Mouse (Mus musculus): Measurements from ENCODE around the gene Sesn2. TPM values are rescaled to one million over a fixed set of nuclear protein-coding genes. Genes with fewer than 3 reads are reported as not detected.
A peak's percentile ranks its signal among the peaks of the same experiment; 100 is the strongest.

The Sesn2 gene
- polyA plus RNA-seq, 1 experiment from 2014 or later, result 10.6 TPM

GRCm38 (mm10) chr4:132530033-132530804 lies 19.9 kb upstream of the Sesn2 start:
- Histone ChIP-seq H3K27ac (peak overlapping the region; percentile 99), H3K4me1 (peaks cover 77% of the 10 kb centered on the region), H3K9me3 (replicated peaks) (no peaks in the 10 kb centered on the region), H3K9ac (peak overlapping the region; percentile 97), H3K4me3 (peak overlapping the region; percentile 97), H3K36me3 (peaks cover 40% of the 10 kb centered on the region), H3K4me2 (peak overlapping the region; percentile 88), H3K27me3 (replicated peaks) (no peaks in the 10 kb centered on the region)
- 27% methylated on average over 20 of the region's 20 CpGs for WGBS (ENCODE audit: insufficient replicate concordance)
- ATAC-seq, result peak; percentile 86

- H3K4me3 ChIP-seq, result 0 out of 2 replicates have a peak overlapping the region, but pooled peaks have one; percentile 23
- H3K36me3 ChIP-seq, result peaks cover 40% of the 10 kb centered on the region
- peak overlapping the region; percentile 88 for H3K4me2 ChIP-seq
- ATAC-seq, result no peak
- peak overlapping the region; percentile 97 for H3K9ac ChIP-seq
- no peaks in the 10 kb centered on the region for H3K27me3 ChIP-seq (replicated peaks)
- peaks cover 78% of the 10 kb centered on the region for H3K4me1 ChIP-seq
- WGBS (ENCODE audit: insufficient replicate concordance), result 24% methylated on average over 4 of the region's 4 CpGs
- H3K9me3 ChIP-seq (replicated peaks), result no peaks in the 10 kb centered on the region
- peak overlapping the region; percentile 99 for H3K27ac ChIP-seq
Measured at GRCm38 (mm10) chr4:132529344-132529743, 19.0 kb upstream of the Sesn2 start.

DNA sequence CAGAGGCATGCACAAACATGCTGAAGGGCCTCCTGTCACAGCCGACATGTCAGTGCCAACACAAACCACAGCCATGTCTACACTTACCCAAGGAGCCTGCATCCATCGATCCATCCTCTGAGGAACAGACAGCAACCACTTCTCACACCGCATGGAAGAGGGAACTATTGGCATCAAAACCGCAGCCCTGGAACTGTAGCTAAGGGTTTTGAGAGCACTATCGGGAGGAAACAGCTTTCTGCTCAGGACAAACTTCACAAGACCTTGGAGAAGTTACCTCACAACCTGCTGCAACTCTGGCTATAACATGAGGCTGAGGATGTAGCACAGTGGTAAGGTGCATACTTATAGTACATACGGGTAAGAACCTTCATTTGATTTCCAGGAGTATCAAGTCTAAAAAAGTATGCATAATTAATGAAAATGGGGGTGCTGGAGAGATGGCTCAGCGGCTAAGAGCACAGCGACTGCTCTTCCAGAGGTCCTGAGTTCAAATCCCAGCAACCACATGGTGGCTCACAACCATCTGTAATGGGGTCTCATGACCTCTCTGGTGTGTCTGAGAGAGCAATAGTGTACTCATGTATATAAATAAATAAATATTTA lies 17.7 kb upstream of the Sesn2 start:
- Histone ChIP-seq H3K4me1 (peaks cover 81% of the 10 kb centered on the region), H3K36me3 (peaks cover 40% of the 10 kb centered on the region), H3K27me3 (replicated peaks) (no peaks in the 10 kb centered on the region), H3K27ac (peak overlapping the region; percentile 67), H3K4me2 (no peak overlapping the region), H3K4me3 (no peak overlapping the region), H3K9me3 (replicated peaks) (no peaks in the 10 kb centered on the region), H3K9ac (no peak overlapping the region)
- ATAC-seq, result no peak
- 64% methylated on average over 8 of the region's 8 CpGs for WGBS (ENCODE audit: insufficient replicate concordance)

GRCm38 (mm10) chr4:132526678-132527077 lies 16.4 kb upstream of the Sesn2 start:
- Histone ChIP-seq H3K4me3 (no peak overlapping the region), H3K27me3 (replicated peaks) (no peaks in the 10 kb centered on the region), H3K4me2 (no peak overlapping the region), H3K9me3 (replicated peaks) (no peaks in the 10 kb centered on the region), H3K27ac (peak overlapping the region; percentile 55), H3K36me3 (peaks cover 38% of the 10 kb centered on the region), H3K9ac (no peak overlapping the region), H3K4me1 (peaks cover 76% of the 10 kb centered on the region)
- no peak for ATAC-seq
- WGBS (ENCODE audit: insufficient replicate concordance), result 36% methylated on average over 2 of the region's 2 CpGs

DNA sequence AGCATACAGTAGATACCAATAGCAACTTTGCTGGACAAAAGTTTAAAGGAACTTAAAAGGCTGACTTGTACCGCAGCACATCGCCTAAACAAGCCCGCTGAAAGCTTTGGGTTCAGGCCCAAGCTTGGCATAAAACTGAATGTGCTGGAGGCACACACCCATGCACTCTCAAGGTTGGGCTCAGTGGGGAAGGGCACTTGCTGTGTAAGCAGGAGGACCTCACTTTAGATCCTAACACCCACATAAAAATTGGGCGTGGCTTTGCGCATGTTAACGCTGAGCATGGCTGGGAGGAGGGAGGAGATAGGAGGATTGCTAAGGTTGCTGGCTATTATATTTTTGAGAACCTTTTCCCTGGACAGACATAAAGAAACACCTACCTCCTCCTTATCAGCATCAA lies 14.5 kb upstream of the Sesn2 start:
- H3K36me3 ChIP-seq, result peaks cover 20% of the 10 kb centered on the region
- no peak overlapping the region for H3K4me3 ChIP-seq
- H3K9ac ChIP-seq, result peak overlapping the region; percentile 29; the same call in 1 of the 2 replicates
- H3K4me1 ChIP-seq, result peaks cover 64% of the 10 kb centered on the region
- no peaks in the 10 kb centered on the region for H3K27me3 ChIP-seq (replicated peaks)
- ATAC-seq, result peak; percentile 73
- peak overlapping the region; percentile 66 for H3K27ac ChIP-seq
- H3K4me2 ChIP-seq, result peak overlapping the region; percentile 26
- H3K9me3 ChIP-seq (replicated peaks), result no peaks in the 10 kb centered on the region
- WGBS (ENCODE audit: insufficient replicate concordance), result 48% methylated on average over 6 of the region's 6 CpGs

DNA sequence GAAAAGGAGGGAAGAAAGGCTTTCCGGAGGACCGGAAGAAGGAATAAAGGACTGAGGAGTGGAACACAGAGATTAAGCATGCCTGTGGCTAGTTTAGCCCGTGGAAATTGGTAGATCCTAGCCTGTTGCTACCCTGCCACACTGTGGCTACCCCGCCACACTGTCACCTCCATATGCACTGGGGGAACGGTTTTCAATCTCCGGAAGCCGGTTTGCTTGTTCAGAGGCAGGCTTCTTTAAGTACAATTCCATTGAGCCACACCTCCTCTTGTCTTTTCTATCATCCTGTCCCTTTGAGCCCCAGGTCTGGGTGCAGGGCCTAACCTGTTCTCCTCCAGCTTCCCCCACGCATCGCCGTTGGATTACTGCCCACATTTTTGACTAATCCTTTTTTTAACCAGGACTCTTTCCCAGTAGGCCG lies 14.0 kb upstream of the Sesn2 start:
- Histone ChIP-seq H3K4me3 (no peak overlapping the region), H3K4me1 (peaks cover 60% of the 10 kb centered on the region), H3K9me3 (replicated peaks) (no peaks in the 10 kb centered on the region), H3K4me2 (peak overlapping the region; percentile 26; the same call in 1 of the 2 replicates), H3K9ac (peak overlapping the region; percentile 29; the same call in 1 of the 2 replicates), H3K27ac (peak overlapping the region; percentile 66), H3K36me3 (peaks cover 16% of the 10 kb centered on the region), H3K27me3 (replicated peaks) (no peaks in the 10 kb centered on the region)
- no peak for ATAC-seq
- 42% methylated on average over 11 of the region's 11 CpGs for WGBS (ENCODE audit: insufficient replicate concordance)

- Histone ChIP-seq H3K4me2 (no peak overlapping the region), H3K36me3 (no peaks in the 10 kb centered on the region), H3K9me3 (replicated peaks) (no peaks in the 10 kb centered on the region), H3K4me3 (no peak overlapping the region), H3K4me1 (peaks cover 42% of the 10 kb centered on the region), H3K27me3 (replicated peaks) (no peaks in the 10 kb centered on the region), H3K9ac (no peak overlapping the region), H3K27ac (no peak overlapping the region)
- no peak for ATAC-seq
- 70% methylated on average over 3 of the region's 3 CpGs for WGBS (ENCODE audit: insufficient replicate concordance)
Measured at GRCm38 (mm10) chr4:132519188-132519587, 8.9 kb upstream of the Sesn2 start.

GRCm38 (mm10) chr4:132518066-132518465 lies 7.8 kb upstream of the Sesn2 start:
- no peak for ATAC-seq
- Histone ChIP-seq H3K27me3 (replicated peaks) (no peaks in the 10 kb centered on the region), H3K36me3 (no peaks in the 10 kb centered on the region), H3K4me1 (peaks cover 45% of the 10 kb centered on the region), H3K9ac (no peak overlapping the region), H3K4me2 (no peak overlapping the region), H3K27ac (0 out of 2 replicates have a peak overlapping the region, but pooled peaks have one; percentile 3), H3K9me3 (replicated peaks) (no peaks in the 10 kb centered on the region), H3K4me3 (no peak overlapping the region)
- 63% methylated on average over 8 of the region's 8 CpGs for WGBS (ENCODE audit: insufficient replicate concordance)

GRCm38 (mm10) chr4:132515369-132516155 lies 5.3 kb upstream of the Sesn2 start:
- Histone ChIP-seq H3K4me3 (peak overlapping the region; percentile 68), H3K4me2 (peak overlapping the region; percentile 95), H3K36me3 (no peaks in the 10 kb centered on the region), H3K9ac (peak overlapping the region; percentile 73), H3K4me1 (peaks cover 65% of the 10 kb centered on the region), H3K27ac (peak overlapping the region; percentile 90), H3K27me3 (replicated peaks) (no peaks in the 10 kb centered on the region), H3K9me3 (replicated peaks) (no peaks in the 10 kb centered on the region)
- 21% methylated on average over 22 of the region's 22 CpGs for WGBS (ENCODE audit: insufficient replicate concordance)
- ATAC-seq, result peak; percentile 89

GRCm38 (mm10) chr4:132514555-132515135 lies 4.3 kb upstream of the Sesn2 start:
- Histone ChIP-seq H3K27me3 (replicated peaks) (no peaks in the 10 kb centered on the region), H3K9ac (peak overlapping the region; percentile 73), H3K36me3 (no peaks in the 10 kb centered on the region), H3K4me1 (peaks cover 64% of the 10 kb centered on the region), H3K4me3 (peak overlapping the region; percentile 68), H3K27ac (peak overlapping the region; percentile 90), H3K9me3 (replicated peaks) (no peaks in the 10 kb centered on the region), H3K4me2 (peak overlapping the region; percentile 95)
- WGBS (ENCODE audit: insufficient replicate concordance), result 3% methylated on average over 21 of the region's 21 CpGs
- no peak for ATAC-seq

- H3K36me3 ChIP-seq, result no peaks in the 10 kb centered on the region
- peak overlapping the region; percentile 45 for H3K9ac ChIP-seq
- 27% methylated on average over 14 of the region's 14 CpGs for WGBS (ENCODE audit: insufficient replicate concordance)
- no peaks in the 10 kb centered on the region for H3K27me3 ChIP-seq (replicated peaks)
- no peaks in the 10 kb centered on the region for H3K9me3 ChIP-seq (replicated peaks)
- no peak for ATAC-seq
- H3K4me1 ChIP-seq, result peaks cover 74% of the 10 kb centered on the region
- peak overlapping the region; percentile 14; the same call in 1 of the 2 replicates for H3K4me3 ChIP-seq
- H3K27ac ChIP-seq, result peak overlapping the region; percentile 76
- peak overlapping the region; percentile 95 for H3K4me2 ChIP-seq
Measured at GRCm38 (mm10) chr4:132513395-132514273, 3.3 kb upstream of the Sesn2 start.

Data from liver, embryonic 12.5 days (tissue).